Mouse (Mus musculus): ENCODE results near the gene Emx1. TPM values are rescaled to one million over a fixed set of nuclear protein-coding genes. Genes with fewer than 3 reads are reported as not detected.

The Emx1 gene
- total and polyA plus RNA-seq, 3 experiments = not detected

DNA sequence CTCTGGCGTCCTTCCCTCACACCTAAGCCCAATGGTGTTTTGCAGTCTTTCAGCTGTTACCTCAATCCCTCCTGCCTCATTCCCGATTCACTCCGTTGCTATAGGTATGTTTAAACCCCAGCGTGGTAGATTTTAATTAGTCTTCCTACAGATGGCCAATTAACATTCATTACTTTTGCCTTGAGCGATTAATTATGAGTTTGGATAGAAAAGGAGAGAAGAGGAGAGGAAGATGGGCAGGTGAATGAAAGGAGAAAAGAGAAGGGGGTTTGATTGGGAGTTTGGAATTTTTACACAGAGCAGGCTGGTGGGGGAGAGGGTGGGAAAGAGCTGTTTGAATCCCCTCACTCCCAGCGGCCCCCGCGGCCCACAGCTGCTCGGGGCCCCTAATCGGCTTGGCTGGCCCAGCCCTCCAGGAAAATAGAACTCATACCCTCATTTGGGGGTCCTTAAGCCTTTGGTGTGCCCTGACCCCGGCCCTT, 21.8 kb upstream of the Emx1 start:
- Histone ChIP-seq H3K27me3 (ENCODE audit: insufficient read depth, low read length) (peaks cover 15% of the 10 kb centered on the region), H3K36me3 (replicated peaks) (no peaks in the 10 kb centered on the region), H3K4me3 (ENCODE audit: low read depth, low read length) (no peak overlapping the region), H3K4me1 (ENCODE audit: insufficient read depth, low read depth, low read length) (no peaks in the 10 kb centered on the region), H3K9me3 (replicated peaks) (no peaks in the 10 kb centered on the region)
- TF ChIP-seq GATA1 (IDR thresholded peaks at IDR 0.05; ENCODE audit: borderline replicate concordance, low read length) = no peak
- no peak for TF ChIP-seq TAL1 (conservative IDR thresholded peaks at IDR 0.05; ENCODE audit: low read depth, low read length)
- TF ChIP-seq GATA2 (IDR thresholded peaks at IDR 0.05; ENCODE audit: borderline replicate concordance, low read depth, low read length) = no peak
- TF ChIP-seq POLR2AphosphoS5 (IDR thresholded peaks at IDR 0.05; ENCODE audit: insufficient replicate concordance, low read depth, low read length) = no peak
- no peak for TF ChIP-seq CTCF (IDR thresholded peaks at IDR 0.05; ENCODE audit: low read depth, low read length)
- ATAC-seq (ENCODE audit: extremely low read depth, insufficient number of reproducible peaks, low FRiP score, poor library complexity, severe bottlenecking) (no peak), DNase-seq (ENCODE audit: low spot score) (no peak)

DNA sequence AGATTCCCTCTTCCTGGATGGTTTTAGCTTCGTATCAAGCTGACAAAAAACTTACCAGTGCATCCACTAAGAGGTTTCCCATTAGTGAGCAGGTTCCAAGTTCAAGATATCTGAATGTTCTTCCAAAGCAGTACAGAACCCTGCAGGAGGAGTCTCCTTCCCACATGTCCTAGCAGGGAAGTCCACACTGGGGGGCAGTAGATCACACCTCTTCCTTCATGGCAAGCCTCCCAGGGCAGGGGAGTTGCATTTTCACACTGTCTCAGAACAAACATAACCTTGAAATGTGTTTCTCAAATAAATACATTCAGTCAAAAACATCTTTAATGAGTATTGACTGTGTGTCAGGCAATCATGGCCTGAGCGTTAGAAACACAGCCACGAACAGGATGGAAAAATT, 7.7 kb upstream of the Emx1 start:
- Histone ChIP-seq H3K9me3 (replicated peaks) (no peaks in the 10 kb centered on the region), H3K4me3 (ENCODE audit: low read depth, low read length) (no peak overlapping the region), H3K27me3 (ENCODE audit: insufficient read depth, low read length) (peaks cover 6% of the 10 kb centered on the region; the same call in 1 of the 2 replicates), H3K4me1 (ENCODE audit: insufficient read depth, low read depth, low read length) (no peaks in the 10 kb centered on the region), H3K36me3 (replicated peaks) (no peaks in the 10 kb centered on the region)
- no peak for DNase-seq (ENCODE audit: low spot score)
- no peak for ATAC-seq (ENCODE audit: extremely low read depth, insufficient number of reproducible peaks, low FRiP score, poor library complexity, severe bottlenecking)
- TF ChIP-seq TAL1 (conservative IDR thresholded peaks at IDR 0.05; ENCODE audit: low read depth, low read length) (no peak), CTCF (IDR thresholded peaks at IDR 0.05; ENCODE audit: low read depth, low read length) (no peak), GATA1 (IDR thresholded peaks at IDR 0.05; ENCODE audit: borderline replicate concordance, low read length) (no peak), GATA2 (IDR thresholded peaks at IDR 0.05; ENCODE audit: borderline replicate concordance, low read depth, low read length) (no peak), POLR2AphosphoS5 (IDR thresholded peaks at IDR 0.05; ENCODE audit: insufficient replicate concordance, low read depth, low read length) (no peak)

DNA sequence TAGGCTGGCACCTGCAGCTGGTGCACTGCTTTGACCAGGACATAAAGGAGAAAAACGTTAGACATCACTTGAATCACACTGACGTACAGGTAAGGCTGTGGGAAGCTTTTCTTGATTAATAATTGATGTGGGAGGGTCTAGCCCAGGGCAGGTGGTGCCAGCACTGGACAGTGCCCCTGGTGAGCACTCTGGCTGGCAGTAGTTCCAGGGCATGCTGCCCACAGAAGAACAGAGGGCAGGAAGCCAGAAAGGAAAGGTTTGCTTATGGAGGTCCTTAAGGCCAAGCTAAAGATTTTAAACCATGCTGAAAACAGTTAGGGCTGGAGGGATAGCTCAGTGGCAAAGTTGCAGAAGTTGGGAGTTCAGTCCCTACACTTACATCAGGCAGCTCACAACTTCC, 7.2 kb upstream of the Emx1 start:
- Histone ChIP-seq H3K36me3 (replicated peaks) (no peaks in the 10 kb centered on the region), H3K4me1 (ENCODE audit: insufficient read depth, low read depth, low read length) (no peaks in the 10 kb centered on the region), H3K4me3 (ENCODE audit: low read depth, low read length) (no peak overlapping the region), H3K27me3 (ENCODE audit: insufficient read depth, low read length) (peaks cover 6% of the 10 kb centered on the region; the same call in 1 of the 2 replicates), H3K9me3 (replicated peaks) (no peaks in the 10 kb centered on the region)
- DNase-seq (ENCODE audit: low spot score) (no peak), ATAC-seq (ENCODE audit: extremely low read depth, insufficient number of reproducible peaks, low FRiP score, poor library complexity, severe bottlenecking) (no peak)
- TF ChIP-seq GATA1 (IDR thresholded peaks at IDR 0.05; ENCODE audit: borderline replicate concordance, low read length) (no peak), POLR2AphosphoS5 (IDR thresholded peaks at IDR 0.05; ENCODE audit: insufficient replicate concordance, low read depth, low read length) (no peak), CTCF (IDR thresholded peaks at IDR 0.05; ENCODE audit: low read depth, low read length) (no peak), GATA2 (IDR thresholded peaks at IDR 0.05; ENCODE audit: borderline replicate concordance, low read depth, low read length) (no peak), TAL1 (conservative IDR thresholded peaks at IDR 0.05; ENCODE audit: low read depth, low read length) (no peak)

DNA sequence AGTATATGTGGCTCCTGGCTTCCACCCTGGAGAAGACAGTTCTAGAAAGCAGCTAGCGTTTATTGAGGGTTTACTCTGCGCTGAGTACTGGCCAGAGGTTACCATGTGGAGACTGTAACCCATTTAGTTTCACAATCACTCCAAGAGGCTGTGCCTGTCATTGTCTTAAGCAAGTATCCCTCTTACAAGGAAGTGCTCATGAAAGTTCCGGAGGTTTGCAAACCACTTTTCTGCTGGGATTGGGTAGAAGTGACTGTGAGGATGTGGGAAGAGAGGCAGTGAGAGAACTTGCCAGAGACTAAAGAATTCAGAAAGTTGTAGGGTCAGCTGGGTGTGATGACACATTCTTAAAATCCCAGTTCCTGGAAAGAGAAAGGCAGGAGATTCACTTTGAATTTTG, 3.3 kb upstream of the Emx1 start:
- no peak for DNase-seq (ENCODE audit: low spot score)
- ATAC-seq (ENCODE audit: extremely low read depth, insufficient number of reproducible peaks, low FRiP score, poor library complexity, severe bottlenecking) = no peak
- no peak for TF ChIP-seq GATA2 (IDR thresholded peaks at IDR 0.05; ENCODE audit: borderline replicate concordance, low read depth, low read length)
- no peak for TF ChIP-seq GATA1 (IDR thresholded peaks at IDR 0.05; ENCODE audit: borderline replicate concordance, low read length)
- TF ChIP-seq CTCF (IDR thresholded peaks at IDR 0.05; ENCODE audit: low read depth, low read length) = no peak
- H3K4me3 ChIP-seq (ENCODE audit: low read depth, low read length) = no peak overlapping the region
- H3K9me3 ChIP-seq (replicated peaks) = no peaks in the 10 kb centered on the region
- H3K36me3 ChIP-seq (replicated peaks) = no peaks in the 10 kb centered on the region
- peaks cover 36% of the 10 kb centered on the region for H3K27me3 ChIP-seq (ENCODE audit: insufficient read depth, low read length)
- no peaks in the 10 kb centered on the region for H3K4me1 ChIP-seq (ENCODE audit: insufficient read depth, low read depth, low read length)

DNA sequence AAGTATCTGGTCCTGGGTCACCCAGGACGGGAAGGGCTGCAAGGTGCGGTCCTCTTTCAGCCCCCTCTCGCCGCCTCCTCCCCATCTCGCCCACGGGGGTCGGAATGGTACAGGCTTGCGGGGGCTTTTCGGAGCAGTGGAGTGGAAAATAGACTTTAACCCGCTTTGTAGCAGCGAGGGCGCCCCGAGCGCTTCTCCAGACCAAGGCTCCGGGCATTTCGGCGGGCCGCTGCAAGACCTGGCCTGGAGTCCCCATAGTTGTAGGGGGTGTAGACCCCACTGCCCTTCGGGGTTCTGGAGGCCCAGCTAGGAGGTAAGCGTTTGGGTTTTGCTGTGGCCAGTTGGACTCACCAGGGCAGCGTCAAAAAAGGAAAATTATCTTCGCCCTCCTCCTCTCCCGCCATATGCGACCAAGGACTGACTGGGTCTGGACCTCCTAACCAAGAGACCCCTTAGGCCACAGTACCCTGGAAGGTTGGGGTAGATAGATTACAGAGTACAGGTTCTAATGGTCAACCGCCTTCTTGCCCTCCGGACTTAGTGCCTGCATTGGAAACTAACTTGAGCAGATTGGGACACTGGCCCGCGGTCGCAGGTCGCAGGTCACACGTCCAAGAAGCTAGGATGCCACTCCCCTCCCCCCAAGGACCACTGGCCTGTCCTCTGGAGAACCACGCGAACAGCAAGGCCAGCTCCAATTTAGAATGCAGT, 1.1 kb upstream of the Emx1 start:
- no peaks in the 10 kb centered on the region for H3K36me3 ChIP-seq (replicated peaks)

DNA sequence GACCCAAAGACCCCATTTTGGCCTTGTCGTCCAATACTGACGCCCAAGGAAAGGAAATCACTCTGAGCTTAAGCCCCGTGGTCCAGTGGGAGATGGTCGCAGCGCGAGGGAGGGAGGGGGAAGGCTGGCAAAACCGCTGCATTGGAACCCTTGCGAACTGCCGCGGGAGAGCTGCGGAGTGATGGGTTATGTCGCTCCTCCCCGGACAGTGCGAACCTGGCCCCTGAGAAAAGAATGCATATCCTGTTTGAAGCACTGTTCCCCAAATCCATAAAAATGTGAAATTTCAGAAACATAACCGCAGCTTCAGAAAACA, 536 bp upstream of the Emx1 start:
- H3K9me3 ChIP-seq (replicated peaks) = no peaks in the 10 kb centered on the region

More for the DNA sequence above, 1.1 kb upstream of the Emx1 start:
- Histone ChIP-seq H3K9me3 (replicated peaks) (no peaks in the 10 kb centered on the region), H3K4me1 (ENCODE audit: insufficient read depth, low read depth, low read length) (no peaks in the 10 kb centered on the region), H3K4me3 (ENCODE audit: low read depth, low read length) (no peak overlapping the region), H3K27me3 (ENCODE audit: insufficient read depth, low read length) (peaks cover 52% of the 10 kb centered on the region)
- no peak for ATAC-seq (ENCODE audit: extremely low read depth, insufficient number of reproducible peaks, low FRiP score, poor library complexity, severe bottlenecking)
- TF ChIP-seq POLR2AphosphoS5 (IDR thresholded peaks at IDR 0.05; ENCODE audit: insufficient replicate concordance, low read depth, low read length) = no peak
- TF ChIP-seq GATA1 (IDR thresholded peaks at IDR 0.05; ENCODE audit: borderline replicate concordance, low read length) = no peak
- no peak for TF ChIP-seq GATA2 (IDR thresholded peaks at IDR 0.05; ENCODE audit: borderline replicate concordance, low read depth, low read length)
- TF ChIP-seq TAL1 (conservative IDR thresholded peaks at IDR 0.05; ENCODE audit: low read depth, low read length) = no peak
- no peak for TF ChIP-seq CTCF (IDR thresholded peaks at IDR 0.05; ENCODE audit: low read depth, low read length)
- DNase-seq (ENCODE audit: low spot score) = no peak

More for the DNA sequence above, 536 bp upstream of the Emx1 start:
- Histone ChIP-seq H3K4me1 (ENCODE audit: insufficient read depth, low read depth, low read length) (no peaks in the 10 kb centered on the region), H3K36me3 (replicated peaks) (no peaks in the 10 kb centered on the region), H3K27me3 (ENCODE audit: insufficient read depth, low read length) (peaks cover 57% of the 10 kb centered on the region), H3K4me3 (ENCODE audit: low read depth, low read length) (no peak overlapping the region)
- DNase-seq (ENCODE audit: low spot score) (no peak), ATAC-seq (ENCODE audit: extremely low read depth, insufficient number of reproducible peaks, low FRiP score, poor library complexity, severe bottlenecking) (no peak)
- TF ChIP-seq GATA2 (IDR thresholded peaks at IDR 0.05; ENCODE audit: borderline replicate concordance, low read depth, low read length) = no peak
- no peak for TF ChIP-seq POLR2AphosphoS5 (IDR thresholded peaks at IDR 0.05; ENCODE audit: insufficient replicate concordance, low read depth, low read length)
- TF ChIP-seq GATA1 (IDR thresholded peaks at IDR 0.05; ENCODE audit: borderline replicate concordance, low read length) = no peak
- no peak for TF ChIP-seq TAL1 (conservative IDR thresholded peaks at IDR 0.05; ENCODE audit: low read depth, low read length)
- no peak for TF ChIP-seq CTCF (IDR thresholded peaks at IDR 0.05; ENCODE audit: low read depth, low read length)
